Mouse (Mus musculus) Patski (cell line): ENCODE measurements around the gene Plekhh2. TPM values are rescaled to one million over a fixed set of nuclear protein-coding genes. Genes with fewer than 3 reads are reported as not detected.
A peak's percentile ranks its signal among the peaks of the same experiment; 100 is the strongest.

Experiments
- ATAC-seq: fragments of 100-300 bp; one replicate; pipeline ENCODE4 v1.8.0; 2021
- CTCF ChIA-PET: fragments of 350-600 bp; sonication (Branson Sonifier 250); formaldehyde crosslinking; loops from one replicate; lab custom pipeline; 2022; ENCODE audit warnings: inconsistent platforms; lab: Charles Lee
- POLR2A ChIA-PET: fragments of 350-600 bp; sonication (Branson Sonifier 250); formaldehyde crosslinking; loops from one replicate; lab custom pipeline; 2022; ENCODE audit warnings: antibody characterized with exemption, inconsistent platforms; lab: Charles Lee
- DNase-seq: peaks from one replicate; pipeline ENCODE4 v3.0.0-alpha.2; 2011; ENCODE audit warnings: low read depth, low spot score
- H3K27me3 ChIP-seq: fragments of 371-371 bp; one replicate; pipeline ENCODE4 v1.5.1; 2021
- CTCF ChIP-seq: fragments of 100-300 bp; IDR thresholded peaks from one replicate; pipeline ENCODE4 v1.5.1; 2021
- in situ Hi-C: fragments of 300-500 bp; cut with MboI; formaldehyde crosslinking; loops from 3 replicates; pipeline ENCODE4 v1.11.1; 2018; ENCODE audit warnings: low pct_unique_long_range_greater_than_20kb, mixed read lengths
- polyA plus RNA-seq: library from polyadenylated mRNA; unstranded; gene quantifications from one replicate; pipeline ENCODE4 v1.2.3, GENCODE M21; 2021

Plekhh2 gene
- polyA plus RNA-seq, 1 experiment from 2014 or later: 32.0 TPM

DNA sequence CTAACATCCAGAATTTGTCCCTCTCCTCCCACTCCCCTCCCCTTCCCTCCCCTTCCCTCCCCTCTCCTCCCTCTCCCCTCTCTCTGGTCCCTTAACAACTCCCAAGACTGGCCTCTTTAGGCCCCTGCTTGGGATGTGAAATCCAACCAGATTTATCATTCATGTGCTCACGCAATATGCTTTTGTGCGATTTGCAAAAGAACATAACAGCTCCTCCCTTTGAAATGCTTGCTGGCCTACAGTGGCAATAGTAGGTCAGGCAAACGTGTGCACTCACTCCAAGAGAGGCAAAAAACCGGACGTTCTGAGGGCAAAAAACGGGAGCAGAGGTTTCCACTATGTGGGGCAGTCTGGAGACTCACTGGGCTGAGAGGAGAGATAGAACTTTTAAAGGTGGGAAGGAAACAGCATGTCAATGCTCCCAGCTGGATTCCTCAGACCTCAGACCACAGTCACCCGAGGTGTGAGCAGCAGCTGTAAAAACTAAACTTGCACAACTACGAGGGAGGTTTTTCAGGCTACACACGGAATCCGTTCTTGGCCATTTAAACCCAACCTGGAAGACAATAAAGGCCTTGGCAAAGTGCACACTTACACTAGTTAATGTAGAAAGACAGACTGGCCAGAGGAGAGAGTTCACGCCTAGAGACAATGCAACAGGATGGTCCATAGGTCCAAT, 595 bp upstream of the Plekhh2 start:
- POLR2A ChIA-PET: interaction anchor here (1.1 to 1.3 kb wide), 2 partner anchors 19 to 66 kb away, joined by 3 read pairs; no protein-coding TSS in a partner anchor
- in situ Hi-C loops: no loop called here
- TF ChIP-seq CTCF: no peak
- no peak for DNase-seq
- peak; percentile 23 for ATAC-seq
- H3K27me3 ChIP-seq: no peaks in the 10 kb centered on the region
- CTCF ChIA-PET: interaction anchor here (1.0 to 1.7 kb wide), 3 partner anchors 16 to 131 kb away, joined by 3 read pairs; no protein-coding TSS in a partner anchor

GRCm38 (mm10) chr17:84512516-84513085, 906 bp downstream of the Plekhh2 start:
- peak; percentile 34 for TF ChIP-seq CTCF
- POLR2A ChIA-PET: interaction anchor here (0.8 to 0.9 kb wide), 2 partner anchors 15 to 21 kb away, joined by 3 to 6 read pairs; no protein-coding TSS in a partner anchor
- CTCF ChIA-PET: interaction anchor here (1.7 kb wide), 1 partner anchor 38 kb away, joined by 3 read pairs; no protein-coding TSS in a partner anchor
- ATAC-seq: peak; percentile 67
- no peaks in the 10 kb centered on the region for H3K27me3 ChIP-seq
- in situ Hi-C loops: no loop called here
- no peak for DNase-seq

DNA sequence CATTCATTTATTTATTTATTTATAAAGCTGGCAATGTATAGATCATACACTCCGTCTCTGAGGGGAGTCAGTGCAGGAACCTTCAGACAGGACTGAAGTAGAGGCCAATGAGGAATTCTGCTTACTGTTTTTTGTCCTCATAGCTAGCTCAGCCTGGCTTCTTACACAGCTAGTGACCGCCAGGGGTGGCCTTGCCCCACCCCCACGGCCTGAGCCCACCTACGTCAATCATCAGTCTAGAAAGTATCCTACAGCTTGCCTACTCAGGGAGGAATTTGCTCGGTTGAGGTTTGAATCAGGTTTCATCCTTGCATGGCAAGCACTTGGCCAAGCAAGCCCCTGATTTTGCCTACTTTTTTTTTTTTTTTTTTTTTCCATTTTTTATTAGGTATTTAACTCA, 4.2 kb downstream of the Plekhh2 start:
- ChIA-PET CTCF (no interaction called here), POLR2A (no interaction called here)
- no peaks in the 10 kb centered on the region for H3K27me3 ChIP-seq
- in situ Hi-C loops: no loop called here
- ATAC-seq (no peak), DNase-seq (no peak)
- TF ChIP-seq CTCF: no peak

GRCm38 (mm10) chr17:84519346-84519745, 7.7 kb downstream of the Plekhh2 start:
- in situ Hi-C loops: no loop called here
- CTCF ChIA-PET: no interaction called here

DNA sequence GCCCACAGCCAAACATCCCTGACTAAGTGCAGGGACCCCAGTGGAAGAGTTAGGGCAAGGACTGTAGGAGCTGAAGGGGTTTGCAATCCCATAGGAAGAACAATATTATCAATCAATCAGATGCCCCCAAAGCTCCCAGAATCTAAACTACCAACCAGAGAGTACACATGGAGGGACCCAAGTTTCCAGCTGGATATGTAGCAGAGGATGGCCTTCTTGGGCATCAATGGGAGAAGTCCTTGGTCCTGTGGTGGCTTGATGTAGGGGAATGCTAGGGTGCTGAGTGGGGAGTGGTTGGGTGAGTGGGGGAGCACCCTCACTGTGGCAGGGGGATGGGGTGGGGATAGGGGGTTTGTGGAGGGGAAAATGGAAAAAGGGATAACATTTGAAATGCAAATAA, 8.4 kb downstream of the Plekhh2 start:
- in situ Hi-C loops: no loop called here
- ChIA-PET CTCF (no interaction called here), POLR2A (no interaction called here)
- TF ChIP-seq CTCF: no peak
- ATAC-seq (no peak), DNase-seq (no peak)
- no peaks in the 10 kb centered on the region for H3K27me3 ChIP-seq

More at GRCm38 (mm10) chr17:84519346-84519745, 7.7 kb downstream of the Plekhh2 start:
- TF ChIP-seq CTCF: no peak
- ATAC-seq (no peak), DNase-seq (no peak)
- POLR2A ChIA-PET: no interaction called here
- H3K27me3 ChIP-seq: no peaks in the 10 kb centered on the region

DNA sequence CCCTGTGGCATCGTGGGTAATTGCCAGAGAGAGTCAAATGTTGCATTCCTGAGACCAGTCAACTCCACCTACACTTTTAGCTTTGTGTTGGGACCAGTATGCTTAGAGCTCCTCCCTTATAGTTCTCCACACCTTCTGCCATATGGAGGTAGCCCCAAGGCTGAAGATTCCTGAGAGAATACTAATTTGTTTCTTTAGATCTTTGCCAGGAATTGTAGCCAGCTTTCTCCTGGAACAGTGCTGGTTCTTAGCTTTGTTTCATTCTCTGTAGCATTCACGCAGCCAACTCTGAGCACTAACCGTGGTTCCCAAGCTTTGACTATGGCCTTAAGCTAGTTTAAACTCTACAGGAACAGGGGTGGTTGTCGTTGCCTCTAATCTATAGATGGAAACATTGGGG, 17.7 kb downstream of the Plekhh2 start:
- ATAC-seq (no peak), DNase-seq (no peak)
- no peak for TF ChIP-seq CTCF
- CTCF ChIA-PET: no interaction called here
- in situ Hi-C loops: no loop called here
- POLR2A ChIA-PET: interaction anchor here (0.6 to 0.7 kb wide), 2 partner anchors 49 to 63 kb away, joined by 4 read pairs; partner anchors contain the start of gene Thada
- H3K27me3 ChIP-seq: no peaks in the 10 kb centered on the region

DNA sequence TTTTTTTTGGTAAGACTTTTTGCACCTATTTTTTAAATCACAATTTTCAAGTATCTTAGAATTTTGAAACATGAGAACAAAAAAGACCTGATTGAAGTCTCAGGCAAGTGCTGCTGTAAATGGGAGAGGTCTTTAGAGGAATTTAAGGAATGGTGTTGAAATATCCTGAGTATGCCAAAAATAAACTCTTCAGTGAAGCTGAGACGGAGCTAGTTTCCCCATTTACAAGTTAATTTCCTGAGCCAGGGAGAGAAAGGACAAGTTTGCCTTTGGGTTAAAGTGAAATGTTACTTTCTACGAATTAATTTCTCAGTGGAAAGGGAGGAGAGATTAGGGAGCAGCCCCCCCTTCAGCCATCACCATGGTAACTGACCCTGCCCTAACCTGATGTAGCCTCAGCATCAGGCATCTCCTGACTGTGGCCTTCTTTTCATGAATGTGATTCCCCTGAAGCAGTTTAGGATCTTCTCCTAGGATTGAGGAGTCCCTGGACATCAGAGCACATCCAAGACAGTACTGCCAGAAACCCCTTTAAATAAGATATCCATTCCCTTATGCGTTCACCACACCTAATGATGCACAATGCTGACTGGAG, 18.6 kb downstream of the Plekhh2 start:
- ChIA-PET CTCF (no interaction called here), POLR2A (interaction anchor here (0.6 kb wide), 1 partner anchor 19 kb away, joined by 3 read pairs; the partner anchor contains the start of gene Plekhh2)
- in situ Hi-C loops: no loop called here
- no peaks in the 10 kb centered on the region for H3K27me3 ChIP-seq
- no peak for DNase-seq
- no peak for TF ChIP-seq CTCF
- no peak for ATAC-seq

DNA sequence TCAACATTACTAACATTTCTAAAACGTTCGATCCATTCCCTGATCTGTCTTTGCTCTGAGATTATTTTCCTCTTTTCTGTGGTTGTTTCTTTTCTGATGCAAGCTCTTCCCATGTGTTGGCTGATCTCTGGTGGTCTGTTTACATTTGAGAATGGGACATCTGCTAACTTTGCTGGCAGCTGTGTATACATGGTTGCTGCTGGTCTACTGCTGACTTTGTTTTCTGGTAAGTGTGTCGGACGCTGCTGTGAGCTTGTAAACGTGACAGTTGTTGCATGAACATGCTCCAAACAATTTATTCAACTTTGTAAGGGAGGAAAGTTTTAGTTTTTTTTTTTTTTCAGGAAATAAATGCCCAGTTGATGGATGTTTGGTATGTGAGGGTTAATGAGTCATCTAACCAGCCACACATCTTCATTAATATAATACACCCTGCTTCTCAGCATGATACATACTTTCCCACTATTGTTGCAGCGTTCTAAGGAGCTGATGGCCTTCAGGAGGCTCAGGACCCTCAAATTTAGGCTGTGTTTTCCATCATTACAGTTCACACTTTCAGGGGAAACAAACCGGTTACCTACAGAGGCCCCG, 21.3 kb downstream of the Plekhh2 start:
- TF ChIP-seq CTCF: no peak
- ChIA-PET POLR2A (interaction anchor here (1.5 kb wide), 1 partner anchor 21 kb away, joined by 6 read pairs; the partner anchor contains the start of gene Plekhh2), CTCF (interaction anchor here (1.0 to 1.6 kb wide), 2 partner anchors 11 to 15 kb away, joined by 4 to 5 read pairs; no protein-coding TSS in a partner anchor)
- ATAC-seq: peak; percentile 51
- in situ Hi-C loops: no loop called here
- H3K27me3 ChIP-seq: no peaks in the 10 kb centered on the region
- DNase-seq: no peak

- in situ Hi-C loops: no loop called here
- no peak for TF ChIP-seq CTCF
- no peaks in the 10 kb centered on the region for H3K27me3 ChIP-seq
- CTCF ChIA-PET: interaction anchor here (1.6 kb wide), 1 partner anchor 12 kb away, joined by 5 read pairs; no protein-coding TSS in a partner anchor
- POLR2A ChIA-PET: interaction anchor here (1.5 kb wide), 1 partner anchor 22 kb away, joined by 6 read pairs; the partner anchor contains the start of gene Plekhh2
- ATAC-seq (no peak), DNase-seq (no peak)
Measured at GRCm38 (mm10) chr17:84533841-84534240, 22.1 kb downstream of the Plekhh2 start.

DNA sequence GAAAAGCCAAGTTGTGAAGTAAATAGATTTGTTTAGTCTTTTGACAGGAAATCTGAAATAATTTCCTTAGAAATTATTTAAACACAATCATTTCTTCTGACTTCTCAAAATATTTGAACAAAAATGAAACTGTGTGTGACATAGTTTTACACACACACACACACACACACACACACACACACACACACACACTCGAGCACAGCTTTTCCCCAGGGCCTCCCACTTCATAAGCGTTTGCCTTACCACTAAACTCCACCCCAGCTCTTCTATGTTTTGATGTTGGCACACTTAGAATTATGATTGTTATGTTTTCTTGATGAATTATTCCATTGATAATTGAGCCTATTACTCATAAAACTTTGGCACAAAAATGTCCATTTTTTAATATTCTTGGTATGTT, 22.9 kb downstream of the Plekhh2 start:
- POLR2A ChIA-PET: no interaction called here
- in situ Hi-C loops: no loop called here
- no peaks in the 10 kb centered on the region for H3K27me3 ChIP-seq
- DNase-seq: no peak
- ATAC-seq: no peak
- TF ChIP-seq CTCF: no peak
- CTCF ChIA-PET: no interaction called here
